Mouse (Mus musculus): ENCODE results near the gene 1700010I14Rik.

GRCm38 (mm10) chr17:9059360-9059932 lies 71.3 kb downstream of the 1700010I14Rik start:
- no peak for TF ChIP-seq CTCF (IDR thresholded peaks at IDR 0.05; ENCODE audit: control insufficient read depth, insufficient read depth, insufficient replicate concordance, low read depth, low read length)
- no peak for TF ChIP-seq POLR2A (IDR thresholded peaks at IDR 0.05; ENCODE audit: control insufficient read depth, low read depth, low read length)
